Mouse (Mus musculus): ENCODE results near the gene Btbd35f23.
"Not testable (repeated sequence)": the region's sequence is repeated elsewhere in the genome, so short reads cannot be mapped to it uniquely, and the experiment has no call there.

Gene Btbd35f23

DNA sequence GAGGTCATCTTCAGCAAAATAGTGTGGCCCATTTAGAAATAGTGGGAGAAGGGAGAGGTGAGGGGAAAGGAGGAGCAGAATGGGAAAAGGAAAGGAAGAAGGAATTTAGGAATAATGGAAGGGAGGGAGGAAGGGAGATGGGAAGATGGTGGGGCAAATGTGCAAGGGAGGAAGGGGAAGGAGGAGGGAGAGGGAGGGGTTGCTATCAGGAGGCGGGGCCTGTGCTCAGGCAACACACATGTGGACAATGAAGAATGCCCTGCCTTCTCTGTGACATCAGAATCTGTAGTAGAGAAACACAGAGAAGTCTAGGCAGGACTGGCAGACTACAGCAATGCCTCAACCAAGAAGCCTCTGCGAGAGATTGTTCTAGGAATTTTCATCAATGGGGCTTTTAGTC lies at the start of gene Btbd35f23:
Btbd35f23 (plus strand) TSS at position 301 of the 400 bp plus-strand sequence.
- not testable (repeated sequence) for DNase-seq

Measured in lung, postnatal 14 days (tissue).